Mouse (Mus musculus) neutrophil, adult 5-6 weeks (primary cell): ENCODE measurements around the gene Nt5dc1. TPM values are rescaled to one million over a fixed set of nuclear protein-coding genes. Genes with fewer than 3 reads are reported as not detected.
A peak's percentile ranks its signal among the peaks of the same experiment; 100 is the strongest.
"Not testable (repeated sequence)": the region's sequence is repeated elsewhere in the genome, so short reads cannot be mapped to it uniquely, and the experiment has no call there.

Experiments used
- ATAC-seq: fragments of 151-379, 151-347 bp; 2 replicates; pipeline ENCODE4 v1.8.0; 2017; ENCODE audit warnings: mild to moderate bottlenecking, moderate TSS enrichment; ENCODE audit not compliant: insufficient number of reproducible peaks, poor library complexity, low FRiP score, severe bottlenecking; ENCODE audit errors: extremely low read depth
- total RNA-seq: library from RNA; stranded (forward); fragments of 200-1000 nt; gene quantifications from 2 replicates; pipeline ENCODE4 v1.2.3, GENCODE M21; 2017

Nt5dc1 gene
- 30.7 and 37.7 TPM in 2 replicates for total RNA-seq

DNA sequence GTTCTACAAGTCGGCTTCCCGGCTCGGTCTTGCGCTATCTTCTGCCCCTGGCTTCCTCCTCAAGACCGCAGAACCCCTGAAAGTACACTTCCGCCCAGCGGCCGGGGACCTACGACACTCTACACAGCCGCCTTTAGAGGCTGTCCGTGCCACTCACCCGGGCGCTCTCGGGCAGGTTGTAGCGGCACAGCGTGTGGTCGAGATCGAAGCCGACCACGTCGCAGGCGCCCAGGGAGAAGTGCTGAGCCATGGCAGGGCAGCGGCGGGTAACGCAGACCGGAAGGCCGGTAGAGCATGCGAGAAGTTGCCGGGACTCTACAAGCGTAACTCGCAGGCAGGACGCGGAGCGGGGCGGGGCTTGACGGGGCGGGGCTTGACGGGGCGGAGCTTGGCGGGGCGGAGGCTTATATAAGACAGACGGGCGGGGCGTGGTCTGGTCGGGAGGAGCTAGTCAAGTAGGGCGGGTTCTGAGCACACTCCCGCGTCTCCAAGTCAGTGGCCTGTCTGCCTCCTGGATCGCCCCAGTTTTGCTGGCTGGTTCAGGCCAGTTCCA is at the start of gene Nt5dc1:
Gene Nt5dc1, minus strand, starts transcription at position 349 of the 553 bp plus-strand sequence.
- peak; percentile 91 for ATAC-seq

DNA sequence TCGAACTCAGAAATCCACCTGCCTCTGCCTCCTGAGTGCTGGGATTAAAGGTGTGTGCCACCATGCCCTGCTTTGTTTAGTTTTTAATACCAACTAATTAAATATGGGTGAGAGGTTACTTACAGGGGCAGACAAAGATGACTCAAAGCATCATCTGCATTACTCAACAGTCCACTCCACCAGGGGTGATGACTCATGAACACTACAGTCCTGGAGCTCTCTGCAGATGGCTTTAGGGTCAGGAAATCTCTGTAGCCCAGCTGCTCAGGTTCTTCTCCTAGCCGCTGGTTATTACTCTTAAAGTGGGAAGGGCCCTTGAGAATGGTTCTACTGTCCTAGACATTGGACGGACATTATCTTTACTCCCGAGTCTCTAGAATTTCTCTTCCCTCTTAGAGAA is 46.0 kb upstream of the Nt5dc1 start:
- ATAC-seq, result no peak

DNA sequence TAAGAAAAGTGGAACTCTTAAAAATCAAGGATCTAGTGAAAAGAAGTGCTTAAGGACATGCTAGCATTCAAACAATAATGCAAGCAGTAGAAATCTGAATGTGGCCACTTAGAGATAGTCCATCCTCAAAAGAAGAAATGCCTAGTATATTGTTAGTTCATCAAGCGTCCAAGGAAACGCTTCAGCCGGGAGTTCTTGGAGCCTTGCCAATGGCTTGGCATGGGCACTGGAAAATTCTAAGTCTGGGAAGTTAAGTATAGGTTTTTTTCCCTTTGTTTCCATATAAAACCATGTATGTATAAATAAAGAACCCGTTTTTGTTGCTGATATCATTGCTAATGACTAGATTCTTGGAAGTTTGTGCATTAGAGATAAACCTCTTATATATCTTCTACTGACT is 43.1 kb upstream of the Nt5dc1 start:
- no peak for ATAC-seq

GRCm38 (mm10) chr10:34449469-34449868 is 31.1 kb upstream of the Nt5dc1 start:
- ATAC-seq, result no peak

- ATAC-seq, result not testable (repeated sequence)
Measured at GRCm38 (mm10) chr10:34434191-34434590, 15.8 kb upstream of the Nt5dc1 start.

DNA sequence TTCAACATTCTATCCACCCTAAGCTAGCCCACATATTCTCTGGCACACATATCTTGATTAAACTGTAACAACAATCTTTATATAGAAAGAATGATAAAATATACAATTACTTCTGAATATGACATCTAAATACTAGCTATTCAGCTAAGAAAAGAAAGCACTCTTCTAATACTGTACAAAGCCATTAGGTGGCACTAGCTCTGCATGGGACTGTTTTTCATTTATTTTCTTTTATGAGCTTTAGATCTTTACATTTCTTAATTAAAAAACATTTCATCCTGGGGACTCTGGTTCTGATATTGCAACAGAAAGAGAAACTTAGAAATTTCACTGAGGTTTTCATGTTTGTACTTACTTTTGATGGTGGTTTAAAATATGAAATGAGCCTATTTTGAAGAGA is 13.4 kb upstream of the Nt5dc1 start:
- no peak for ATAC-seq

- not testable (repeated sequence) for ATAC-seq
Measured at GRCm38 (mm10) chr10:34418794-34419193, 442 bp upstream of the Nt5dc1 start.

GRCm38 (mm10) chr10:34399267-34399666 is 19.1 kb downstream of the Nt5dc1 start:
- ATAC-seq, result no peak

- ATAC-seq, result no peak
Measured at GRCm38 (mm10) chr10:34396959-34397358, 21.4 kb downstream of the Nt5dc1 start.

- no peak for ATAC-seq
Measured at GRCm38 (mm10) chr10:34389681-34390080, 28.7 kb downstream of the Nt5dc1 start, which contains the start of gene Col10a1. Col10a1 (plus strand) TSS chr10:34389981.

DNA sequence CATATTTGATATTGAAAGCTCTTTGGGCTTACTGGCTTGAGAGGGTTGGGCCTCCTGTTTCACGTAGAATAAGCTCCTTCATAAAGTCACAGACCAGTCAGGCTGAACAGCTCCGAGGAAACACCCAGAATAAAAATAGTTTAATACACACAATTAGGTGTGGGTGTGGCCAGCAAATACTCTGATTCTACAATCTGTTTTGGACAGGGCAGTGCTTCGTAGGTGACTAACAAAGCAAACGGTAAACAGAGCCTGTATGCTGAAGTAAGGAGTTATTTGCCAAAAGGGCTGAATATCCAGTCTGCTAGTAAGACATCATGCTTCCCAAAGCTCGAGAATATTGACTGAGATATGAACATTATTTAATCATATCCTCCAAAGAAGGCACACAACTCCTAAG is 32.7 kb downstream of the Nt5dc1 start:
- ATAC-seq, result no peak

- no peak for ATAC-seq
Measured at GRCm38 (mm10) chr10:34373332-34373731, 45.0 kb downstream of the Nt5dc1 start.

DNA sequence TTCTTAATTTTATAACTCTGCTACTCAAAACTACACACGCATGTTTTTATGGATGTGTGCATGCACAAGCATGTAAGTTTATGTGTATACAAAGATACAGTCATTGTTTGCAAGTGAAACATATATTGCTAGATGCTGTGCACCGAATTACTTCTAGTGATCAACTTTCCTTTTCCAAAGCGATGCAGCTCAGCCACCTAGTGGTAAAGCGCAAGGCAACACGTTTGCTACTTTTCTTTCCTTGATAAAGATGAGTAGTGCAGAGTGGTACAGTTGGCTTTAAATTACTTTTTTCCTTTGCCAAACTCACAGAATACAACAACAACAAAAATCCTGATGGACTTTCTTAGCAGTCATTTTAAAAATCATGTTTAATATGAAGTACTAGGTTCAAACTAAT is 50.2 kb downstream of the Nt5dc1 start:
- ATAC-seq, result no peak

GRCm38 (mm10) chr10:34363756-34364155 is 54.6 kb downstream of the Nt5dc1 start:
- no peak for ATAC-seq

DNA sequence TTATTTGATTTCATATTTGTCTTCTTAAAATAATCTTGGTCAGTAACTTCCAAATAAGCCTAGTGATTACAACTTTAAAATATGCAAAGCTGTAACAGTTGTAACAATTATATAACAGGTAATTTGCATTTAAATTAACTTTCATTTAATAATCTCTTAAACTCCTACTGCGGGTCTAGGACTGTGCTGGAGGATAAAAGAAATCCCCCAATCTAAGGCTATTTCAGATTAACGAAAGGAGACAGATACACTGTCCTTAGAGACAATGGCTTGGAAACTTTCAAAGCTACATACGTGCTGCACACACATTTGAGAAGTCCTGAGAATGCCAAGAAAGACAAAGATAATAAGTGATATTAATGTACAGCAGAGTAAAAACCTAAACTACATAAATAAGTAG is 60.1 kb downstream of the Nt5dc1 start:
- ATAC-seq, result no peak

GRCm38 (mm10) chr10:34352166-34352565 is 66.2 kb downstream of the Nt5dc1 start:
- no peak for ATAC-seq

DNA sequence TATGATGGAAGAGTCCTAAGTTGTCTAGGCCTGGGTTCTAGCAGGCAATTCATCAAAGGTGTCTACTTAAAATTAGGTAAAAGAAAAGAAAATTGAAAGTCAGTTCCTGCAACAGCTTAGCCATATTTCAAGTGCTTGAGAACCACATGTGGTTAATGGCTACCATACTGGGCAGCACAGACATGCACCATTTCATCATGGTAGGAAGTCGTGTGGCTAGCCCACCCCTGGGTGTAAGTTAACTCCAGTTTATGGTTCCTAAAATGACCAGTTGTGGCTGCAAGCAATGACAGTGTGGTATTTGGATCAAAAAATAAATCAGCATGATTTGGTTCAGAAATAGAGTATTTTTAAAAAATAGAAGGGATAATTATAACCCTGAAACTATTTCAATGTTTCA is 76.5 kb downstream of the Nt5dc1 start:
- no peak for ATAC-seq

GRCm38 (mm10) chr10:34341014-34341413 is 77.3 kb downstream of the Nt5dc1 start:
- ATAC-seq, result no peak

DNA sequence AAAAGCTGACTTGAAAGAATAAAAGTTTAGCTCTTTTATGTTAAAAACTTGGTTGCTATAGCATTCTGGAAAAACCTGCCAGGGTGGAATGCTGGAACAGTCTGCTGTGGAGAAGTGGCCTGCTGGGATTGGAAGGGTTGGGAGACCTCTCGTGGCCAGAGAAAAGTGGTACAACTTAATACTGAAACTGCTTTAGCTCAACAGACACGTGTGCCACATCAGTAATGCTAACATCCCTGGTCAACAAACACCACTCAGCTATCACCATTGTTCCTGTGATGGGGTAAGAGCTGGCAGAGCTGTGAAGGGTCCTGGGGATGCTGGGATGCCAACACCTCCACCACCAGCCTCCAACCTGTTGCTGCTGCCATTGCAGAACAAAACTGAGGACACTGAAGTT is 90.0 kb downstream of the Nt5dc1 start:
- ATAC-seq, result no peak

- no peak for ATAC-seq
Measured at GRCm38 (mm10) chr10:34327144-34327543, 91.2 kb downstream of the Nt5dc1 start.

GRCm38 (mm10) chr10:34326701-34327100 is 91.7 kb downstream of the Nt5dc1 start:
- ATAC-seq, result 0 out of 2 replicates have a peak, but pooled peaks have one; percentile 46
